Mouse (Mus musculus) spleen, postnatal 36 days (tissue): ENCODE data around the gene P3h2.

Experiments
- DNase-seq, 2 experiments: peaks; one replicate each; pipeline ENCODE4 v3.0.0; 2022; ENCODE audit warnings: low spot score in 2 of 2, mixed read lengths in 1 of 2

The P3h2 gene

GRCm38 (mm10) chr16:25983635-25984034, 121.9 kb downstream of the P3h2 start:
- no peak for DNase-seq

GRCm38 (mm10) chr16:25979037-25979436, 126.5 kb downstream of the P3h2 start:
- no peak for DNase-seq

- no peak for DNase-seq
Measured at GRCm38 (mm10) chr16:25977210-25977609, 128.4 kb downstream of the P3h2 start.

- no peak for DNase-seq
Measured at GRCm38 (mm10) chr16:25971285-25971684, 134.3 kb downstream of the P3h2 start.

- DNase-seq = no peak
Measured at GRCm38 (mm10) chr16:25970720-25971119, 134.9 kb downstream of the P3h2 start.

- DNase-seq = no peak
Measured at GRCm38 (mm10) chr16:25970193-25970592, 135.4 kb downstream of the P3h2 start.

GRCm38 (mm10) chr16:25967297-25967696, 138.3 kb downstream of the P3h2 start:
- DNase-seq = peak; percentile 9 to 15

GRCm38 (mm10) chr16:25963856-25964255, 141.7 kb downstream of the P3h2 start:
- DNase-seq = peak in 1 of 2 experiments; percentile 10

GRCm38 (mm10) chr16:25960345-25960744, 145.2 kb downstream of the P3h2 start:
- no peak for DNase-seq

GRCm38 (mm10) chr16:25959929-25960328, 145.7 kb downstream of the P3h2 start:
- DNase-seq = no peak

GRCm38 (mm10) chr16:25958650-25959238, 146.8 kb downstream of the P3h2 start:
- peak; percentile 29 to 48 for DNase-seq

GRCm38 (mm10) chr16:25958213-25958612, 147.4 kb downstream of the P3h2 start:
- no peak for DNase-seq

GRCm38 (mm10) chr16:25956831-25957230, 148.8 kb downstream of the P3h2 start:
- no peak for DNase-seq

GRCm38 (mm10) chr16:25954614-25955013, 151.0 kb downstream of the P3h2 start:
- DNase-seq = no peak

GRCm38 (mm10) chr16:25953359-25953758, 152.2 kb downstream of the P3h2 start:
- DNase-seq = no peak

GRCm38 (mm10) chr16:25952005-25952404, 153.6 kb downstream of the P3h2 start:
- no peak for DNase-seq

- DNase-seq = no peak
Measured at GRCm38 (mm10) chr16:25948067-25948466, 157.5 kb downstream of the P3h2 start.

GRCm38 (mm10) chr16:25945151-25945955, 160.2 kb downstream of the P3h2 start:
- peak in 1 of 2 experiments; percentile 4 for DNase-seq

- no peak for DNase-seq
Measured at GRCm38 (mm10) chr16:25942261-25942660, 163.3 kb downstream of the P3h2 start.

- DNase-seq = no peak
Measured at GRCm38 (mm10) chr16:25934181-25934580, 171.4 kb downstream of the P3h2 start.

GRCm38 (mm10) chr16:25912185-25912584, 193.4 kb downstream of the P3h2 start:
- DNase-seq = no peak
